Mouse (Mus musculus) stomach, embryonic 15.5 days (tissue): Measurements from ENCODE around the gene Ly6g5b. TPM values are rescaled to one million over a fixed set of nuclear protein-coding genes. Genes with fewer than 3 reads are reported as not detected.
A peak's percentile ranks its signal among the peaks of the same experiment; 100 is the strongest.

ENCODE experiments used
- ATAC-seq: fragments of 200-750 bp; cut with Nextera tagmentation; 2 replicates; pipeline ENCODE4 v1.8.0; 2017; ENCODE audit warnings: low read depth, moderate number of reproducible peaks, moderate TSS enrichment; ENCODE audit not compliant: insufficient read depth, low FRiP score
- H3K27ac ChIP-seq: fragments of 300-500 bp; sonication (generic); 2 replicates; pipeline ENCODE4 v1.5.1; 2015; ENCODE audit warnings: mild to moderate bottlenecking, inconsistent platforms
- H3K27me3 ChIP-seq: fragments of 300-500 bp; sonication (generic); replicated peaks from 2 replicates; pipeline ENCODE4 v1.6.1; 2015; ENCODE audit warnings: inconsistent platforms
- H3K36me3 ChIP-seq: fragments of 300-500 bp; sonication (generic); 2 replicates; pipeline ENCODE4 v1.6.1; 2015; ENCODE audit warnings: inconsistent platforms
- H3K4me1 ChIP-seq: fragments of 300-500 bp; sonication (generic); 2 replicates; pipeline ENCODE4 v1.6.1; 2015; ENCODE audit warnings: inconsistent platforms
- H3K4me2 ChIP-seq: fragments of 300-500 bp; sonication (generic); 2 replicates; pipeline ENCODE4 v1.6.1; 2015; ENCODE audit warnings: mild to moderate bottlenecking, inconsistent platforms
- H3K4me3 ChIP-seq: fragments of 300-500 bp; sonication (generic); replicated peaks from 2 replicates; pipeline ENCODE4 v1.5.1; 2015; ENCODE audit warnings: inconsistent platforms
- H3K9ac ChIP-seq: fragments of 300-500 bp; sonication (generic); 2 replicates; pipeline ENCODE4 v1.6.1; 2015; ENCODE audit warnings: inconsistent platforms
- H3K9me3 ChIP-seq: fragments of 300-500 bp; sonication (generic); 2 replicates; pipeline ENCODE4 v1.6.1; 2016; ENCODE audit warnings: inconsistent platforms
- WGBS: fragments of 180-500 bp; shearing (Covaris S2); methylation state at CpG from one replicate; pipeline ENCODE4 v1.1.7; 2015; 5-methylcytosine and 5-hydroxymethylcytosine counted together
- polyA plus RNA-seq: library from polyadenylated mRNA; unstranded; fragments of >200 nt; fragmentation: Nextera tagmentation; extraction: Ambion mirVana; gene quantifications from 2 replicates; pipeline ENCODE4 v1.2.1, GENCODE M21; 2015

Ly6g5b gene
- polyA plus RNA-seq, 1 experiment from 2014 or later, result 0.69 TPM

DNA sequence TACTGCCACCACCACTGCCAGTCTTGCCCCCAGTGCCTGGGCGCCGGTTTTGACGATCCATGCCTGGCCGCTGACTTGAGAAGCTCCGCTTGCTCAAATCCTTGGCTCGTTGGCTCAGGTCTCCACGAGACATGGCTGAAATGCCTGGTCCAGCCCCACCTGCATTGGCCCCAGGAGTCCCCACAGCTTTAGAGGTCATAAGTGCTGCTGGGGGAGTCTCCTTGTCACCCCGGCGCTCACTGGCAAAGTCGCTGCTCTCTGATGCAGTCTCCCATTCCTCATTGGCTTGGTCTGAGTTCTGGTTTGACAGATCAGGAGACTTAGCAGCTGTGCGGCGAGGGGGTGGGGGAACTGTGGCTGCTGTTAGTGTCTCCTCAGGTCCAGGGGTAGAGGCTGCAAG, 40.2 kb upstream of the Ly6g5b start:
- no peak for ATAC-seq
- Histone ChIP-seq H3K36me3 (peaks cover 96% of the 10 kb centered on the region), H3K4me1 (no peaks in the 10 kb centered on the region), H3K27ac (no peak overlapping the region), H3K9ac (no peak overlapping the region), H3K9me3 (no peaks in the 10 kb centered on the region), H3K4me3 (no peak overlapping the region), H3K27me3 (no peaks in the 10 kb centered on the region), H3K4me2 (no peak overlapping the region)
- WGBS, result 85% methylated on average over 12 of the region's 12 CpGs

DNA sequence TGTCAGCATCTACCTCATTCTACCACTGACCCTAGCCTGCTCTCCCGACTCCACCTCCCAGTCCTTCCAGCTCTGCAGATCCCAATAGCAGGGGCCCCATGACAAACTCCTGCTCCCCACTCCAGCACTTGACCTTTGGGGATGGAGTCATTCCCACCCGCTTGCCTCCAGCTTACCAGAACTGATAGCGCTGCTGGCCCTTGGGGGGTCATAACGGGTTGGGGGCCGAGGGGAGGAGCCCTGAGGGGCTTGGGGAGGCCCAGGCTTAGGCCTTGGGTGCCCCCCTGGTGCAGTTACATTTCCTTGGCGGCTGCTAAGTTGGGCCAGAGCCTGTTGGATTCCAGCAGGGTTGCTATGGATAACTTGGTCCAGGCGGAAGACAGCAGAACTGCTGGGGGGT, 39.4 kb upstream of the Ly6g5b start:
- no peaks in the 10 kb centered on the region for H3K27me3 ChIP-seq
- no peaks in the 10 kb centered on the region for H3K4me1 ChIP-seq
- peaks cover 96% of the 10 kb centered on the region for H3K36me3 ChIP-seq
- no peaks in the 10 kb centered on the region for H3K9me3 ChIP-seq
- H3K4me3 ChIP-seq, result no peak overlapping the region
- H3K27ac ChIP-seq, result no peak overlapping the region
- H3K9ac ChIP-seq, result no peak overlapping the region
- no peak for ATAC-seq
- no peak overlapping the region for H3K4me2 ChIP-seq
- WGBS, result 79% methylated on average over 7 of the region's 7 CpGs

DNA sequence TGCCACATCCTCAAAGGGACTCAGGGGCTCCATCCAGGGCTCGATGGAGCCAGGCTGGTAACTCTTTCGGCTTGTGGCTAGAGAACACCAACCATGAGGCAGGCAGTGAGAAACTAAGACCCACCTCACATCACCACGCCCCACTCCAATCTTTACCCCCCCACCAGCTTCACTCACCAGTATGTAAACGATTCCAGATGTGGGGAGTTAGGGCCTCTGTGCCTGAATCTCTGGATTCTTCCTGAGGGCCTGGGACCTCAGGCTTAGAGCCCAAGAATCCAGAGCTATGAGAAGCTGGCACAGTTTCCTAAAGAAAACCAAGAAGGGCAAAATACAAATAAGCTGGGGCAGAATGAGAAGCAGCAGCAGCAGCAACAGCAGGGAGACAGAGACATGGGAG, 38.7 kb upstream of the Ly6g5b start:
- Histone ChIP-seq H3K9ac (no peak overlapping the region), H3K4me3 (no peak overlapping the region), H3K27me3 (no peaks in the 10 kb centered on the region), H3K9me3 (no peaks in the 10 kb centered on the region), H3K4me2 (no peak overlapping the region), H3K4me1 (no peaks in the 10 kb centered on the region), H3K36me3 (peaks cover 95% of the 10 kb centered on the region), H3K27ac (no peak overlapping the region)
- 73% methylated on average over 4 of the region's 4 CpGs for WGBS
- ATAC-seq, result no peak

DNA sequence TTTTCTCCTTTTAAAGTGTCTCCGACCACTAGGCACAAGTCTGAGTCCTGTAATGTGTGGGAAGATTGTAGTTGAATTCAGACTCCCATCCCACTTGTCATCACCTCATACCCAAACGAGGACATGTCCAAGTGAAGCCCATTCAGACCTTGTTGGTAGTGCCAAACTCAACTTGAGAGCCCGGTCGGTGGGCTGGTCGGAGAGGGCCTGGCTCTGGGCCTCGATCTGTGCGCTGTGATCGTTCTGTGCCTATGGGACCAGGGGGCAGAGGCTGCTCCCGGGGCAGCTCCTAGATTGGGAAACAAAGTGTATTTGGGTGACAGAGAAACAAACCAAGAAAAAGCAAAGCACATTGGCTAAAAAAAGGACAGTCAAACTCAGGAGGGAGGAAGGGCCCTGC, 37.8 kb upstream of the Ly6g5b start:
- H3K27me3 ChIP-seq, result no peaks in the 10 kb centered on the region
- WGBS, result 90% methylated on average over 9 of the region's 9 CpGs
- H3K4me3 ChIP-seq, result no peak overlapping the region
- H3K36me3 ChIP-seq, result peaks cover 94% of the 10 kb centered on the region
- no peaks in the 10 kb centered on the region for H3K4me1 ChIP-seq
- no peak for ATAC-seq
- no peak overlapping the region for H3K4me2 ChIP-seq
- H3K9me3 ChIP-seq, result no peaks in the 10 kb centered on the region
- H3K27ac ChIP-seq, result no peak overlapping the region
- no peak overlapping the region for H3K9ac ChIP-seq

DNA sequence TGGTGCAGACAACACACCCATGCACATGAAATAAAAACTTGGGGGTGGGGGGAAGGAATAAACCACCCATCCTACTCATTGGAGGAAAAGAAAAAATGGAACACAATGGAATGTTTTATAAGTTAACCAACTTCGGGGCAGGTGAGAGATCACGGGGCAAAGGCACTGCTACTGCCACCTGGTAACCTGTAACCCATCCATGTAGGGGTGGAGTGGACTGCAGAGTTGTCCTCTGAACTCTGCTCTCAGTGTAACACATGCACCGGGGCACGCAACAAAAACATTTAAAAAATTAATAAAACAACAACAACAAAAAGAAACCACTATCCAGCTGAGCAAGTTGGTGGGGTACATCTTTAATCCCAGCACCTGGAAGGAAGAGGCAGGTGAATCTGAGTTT, 36.9 kb upstream of the Ly6g5b start:
- Histone ChIP-seq H3K4me2 (no peak overlapping the region), H3K9ac (no peak overlapping the region), H3K9me3 (no peaks in the 10 kb centered on the region), H3K27ac (no peak overlapping the region), H3K36me3 (peaks cover 90% of the 10 kb centered on the region), H3K4me3 (no peak overlapping the region), H3K4me1 (no peaks in the 10 kb centered on the region), H3K27me3 (no peaks in the 10 kb centered on the region)
- WGBS, result 88% methylated on average over 4 of the region's 4 CpGs
- no peak for ATAC-seq

DNA sequence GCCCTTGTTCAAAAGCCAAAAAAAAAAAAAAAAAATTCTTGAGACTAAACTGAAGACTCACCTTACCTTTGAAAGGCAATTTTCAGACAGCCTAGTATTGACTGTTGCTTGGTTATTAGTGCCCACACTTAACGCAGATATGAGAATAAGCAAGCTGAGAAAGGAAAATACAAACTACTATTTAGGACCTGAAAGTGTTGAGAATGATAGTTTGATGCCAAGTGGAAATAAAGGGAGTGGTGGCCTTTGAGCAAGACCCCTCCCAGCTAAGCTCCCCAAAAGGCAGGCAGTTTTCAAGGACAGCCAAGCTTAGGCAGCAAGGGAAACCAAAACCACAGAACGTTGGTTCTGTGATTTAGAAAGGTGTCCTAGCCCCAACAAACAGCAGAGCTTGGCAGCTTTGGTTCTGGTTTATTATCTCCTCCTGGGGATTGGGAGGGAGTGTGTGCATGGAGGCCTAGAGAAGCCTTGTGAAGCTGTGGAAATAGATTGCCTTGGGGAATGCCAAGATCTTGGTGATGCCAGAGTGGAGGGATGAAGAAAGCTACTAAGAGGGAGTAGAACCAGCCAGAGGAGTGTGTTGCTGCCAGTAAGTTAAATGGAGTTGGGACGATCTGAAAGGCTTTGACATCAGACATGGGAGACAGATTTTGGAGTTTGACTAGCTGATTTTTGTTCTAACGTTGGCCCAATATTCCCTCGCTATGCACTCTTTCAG, 32.9 kb upstream of the Ly6g5b start:
- Histone ChIP-seq H3K9ac (no peak overlapping the region), H3K4me1 (no peaks in the 10 kb centered on the region), H3K36me3 (peaks cover 88% of the 10 kb centered on the region), H3K27ac (no peak overlapping the region), H3K9me3 (no peaks in the 10 kb centered on the region), H3K4me3 (no peak overlapping the region), H3K4me2 (no peak overlapping the region), H3K27me3 (no peaks in the 10 kb centered on the region)
- WGBS, result 68% methylated on average over 5 of the region's 5 CpGs
- no peak for ATAC-seq

GRCm38 (mm10) chr17:35147348-35147747, 32.1 kb upstream of the Ly6g5b start:
- Histone ChIP-seq H3K4me3 (no peak overlapping the region), H3K9me3 (no peaks in the 10 kb centered on the region), H3K36me3 (peaks cover 88% of the 10 kb centered on the region), H3K9ac (no peak overlapping the region), H3K27me3 (no peaks in the 10 kb centered on the region), H3K4me1 (no peaks in the 10 kb centered on the region), H3K4me2 (no peak overlapping the region), H3K27ac (no peak overlapping the region)
- no peak for ATAC-seq
- WGBS, result 59% methylated on average over 3 of the region's 3 CpGs

GRCm38 (mm10) chr17:35146139-35146538, 30.9 kb upstream of the Ly6g5b start:
- H3K4me2 ChIP-seq, result no peak overlapping the region
- H3K9me3 ChIP-seq, result no peaks in the 10 kb centered on the region
- H3K4me1 ChIP-seq, result no peaks in the 10 kb centered on the region
- H3K36me3 ChIP-seq, result peaks cover 89% of the 10 kb centered on the region
- H3K27me3 ChIP-seq, result no peaks in the 10 kb centered on the region
- 82% methylated on average over 5 of the region's 5 CpGs for WGBS
- no peak overlapping the region for H3K4me3 ChIP-seq
- H3K27ac ChIP-seq, result no peak overlapping the region
- ATAC-seq, result no peak
- H3K9ac ChIP-seq, result no peak overlapping the region

GRCm38 (mm10) chr17:35141971-35142370, 26.7 kb upstream of the Ly6g5b start:
- no peak overlapping the region for H3K4me3 ChIP-seq
- no peak for ATAC-seq
- H3K4me1 ChIP-seq, result no peaks in the 10 kb centered on the region
- peaks cover 83% of the 10 kb centered on the region for H3K36me3 ChIP-seq
- no peak overlapping the region for H3K9ac ChIP-seq
- H3K9me3 ChIP-seq, result no peaks in the 10 kb centered on the region
- H3K27ac ChIP-seq, result no peak overlapping the region
- H3K4me2 ChIP-seq, result no peak overlapping the region
- no peaks in the 10 kb centered on the region for H3K27me3 ChIP-seq
- WGBS, result 92% methylated on average over 6 of the region's 6 CpGs

DNA sequence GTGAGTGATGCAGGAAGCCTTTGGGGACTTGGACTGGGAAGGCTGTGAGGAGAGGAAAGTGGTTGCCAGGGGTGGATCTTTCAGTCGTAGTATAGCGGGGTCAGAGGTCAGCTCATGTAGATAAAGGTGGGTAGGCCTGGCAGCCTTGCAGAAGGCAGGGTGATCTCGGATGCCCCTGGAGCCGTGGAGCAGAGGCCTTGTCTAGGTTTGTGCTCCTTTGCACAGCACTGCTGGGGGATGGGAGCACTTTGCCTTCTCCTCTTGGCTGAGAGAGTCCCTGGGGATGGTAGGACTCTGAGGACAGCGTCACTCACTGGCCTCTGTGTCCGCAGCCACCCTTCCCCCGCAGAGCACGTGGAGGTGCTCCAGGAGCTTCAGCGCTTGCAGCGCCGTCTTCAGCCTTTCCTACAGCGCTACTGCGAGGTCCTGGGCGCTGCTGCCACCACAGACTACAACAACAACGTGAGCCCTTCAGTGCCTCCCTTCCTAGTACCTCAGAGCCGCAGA, 25.3 kb upstream of the Ly6g5b start:
- Histone ChIP-seq H3K4me2 (no peak overlapping the region), H3K9ac (no peak overlapping the region), H3K36me3 (peaks cover 70% of the 10 kb centered on the region), H3K27me3 (no peaks in the 10 kb centered on the region), H3K4me1 (peaks cover 8% of the 10 kb centered on the region; the same call in 1 of the 2 replicates), H3K27ac (no peak overlapping the region), H3K4me3 (no peak overlapping the region), H3K9me3 (no peaks in the 10 kb centered on the region)
- no peak for ATAC-seq
- 75% methylated on average over 16 of the region's 16 CpGs for WGBS

DNA sequence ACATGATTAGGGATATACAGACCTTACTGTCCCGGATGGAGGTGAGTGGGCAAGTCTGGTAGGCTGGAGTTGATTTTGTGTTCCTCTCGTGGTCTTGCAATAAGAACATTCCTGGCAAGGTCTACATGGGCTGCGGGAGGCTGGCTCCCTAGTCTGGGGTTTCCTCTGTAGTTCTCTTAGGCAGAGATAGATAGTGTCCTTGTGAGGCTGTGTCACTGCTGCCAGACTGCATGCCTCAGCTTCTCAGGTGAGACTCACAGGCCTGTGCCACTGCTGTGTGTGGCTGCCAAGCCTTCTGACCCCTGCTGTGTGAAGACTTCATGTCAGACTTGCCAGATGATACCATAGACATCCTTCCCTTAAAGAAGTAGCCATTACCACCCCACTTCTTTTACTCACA, 24.0 kb upstream of the Ly6g5b start:
- Histone ChIP-seq H3K36me3 (peaks cover 58% of the 10 kb centered on the region), H3K9me3 (no peaks in the 10 kb centered on the region), H3K4me3 (no peak overlapping the region), H3K4me2 (no peak overlapping the region), H3K9ac (no peak overlapping the region), H3K27ac (no peak overlapping the region), H3K4me1 (peaks cover 8% of the 10 kb centered on the region; the same call in 1 of the 2 replicates), H3K27me3 (no peaks in the 10 kb centered on the region)
- WGBS, result 92% methylated on average over 3 of the region's 3 CpGs
- ATAC-seq, result no peak

GRCm38 (mm10) chr17:35135591-35136320, 20.5 kb upstream of the Ly6g5b start:
- H3K4me1 ChIP-seq, result peaks cover 8% of the 10 kb centered on the region; the same call in 1 of the 2 replicates
- H3K9ac ChIP-seq, result peak overlapping the region; percentile 63
- H3K4me3 ChIP-seq, result peak overlapping the region; percentile 74
- H3K36me3 ChIP-seq, result peaks cover 26% of the 10 kb centered on the region
- no peaks in the 10 kb centered on the region for H3K27me3 ChIP-seq
- H3K27ac ChIP-seq, result peak overlapping the region; percentile 96
- under 1% methylated on average over 43 of the region's 43 CpGs for WGBS
- peak overlapping the region; percentile 71 for H3K4me2 ChIP-seq
- no peaks in the 10 kb centered on the region for H3K9me3 ChIP-seq
- ATAC-seq, result peak; percentile 43
